Mouse (Mus musculus): ENCODE measurements around the gene Hivep3. TPM values are rescaled to one million over a fixed set of nuclear protein-coding genes. Genes with fewer than 3 reads are reported as not detected.
A peak's percentile ranks its signal among the peaks of the same experiment; 100 is the strongest.

Gene Hivep3
- polyA plus RNA-seq, 1 experiment from 2014 or later, result 21.0 TPM

DNA sequence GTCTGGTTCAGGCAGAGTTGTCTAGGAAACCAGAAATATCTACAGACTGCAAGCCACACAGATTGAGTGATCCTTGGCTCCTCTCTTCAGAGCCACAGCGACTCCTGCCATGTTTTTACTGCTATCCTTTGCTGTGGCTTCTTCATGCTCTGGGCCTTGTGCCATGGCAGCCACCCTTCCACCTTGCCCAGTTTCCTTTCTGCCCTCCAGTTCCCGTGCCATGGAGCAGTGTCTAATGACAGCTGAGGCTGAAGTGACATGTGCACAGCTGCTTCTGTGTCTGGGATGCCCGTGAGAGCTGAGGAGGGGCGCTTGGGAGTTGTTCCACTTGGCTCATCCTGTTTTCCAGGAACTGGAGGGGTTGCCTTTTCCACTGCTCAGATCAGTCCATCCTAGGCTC, 127.4 kb downstream of the Hivep3 start:
- H3K4me1 ChIP-seq, result peaks cover 17% of the 10 kb centered on the region
- no peaks in the 10 kb centered on the region for H3K27me3 ChIP-seq (replicated peaks)
- no peak overlapping the region for H3K4me2 ChIP-seq
- no peak overlapping the region for H3K27ac ChIP-seq (replicated peaks)
- H3K4me3 ChIP-seq (replicated peaks), result no peak overlapping the region
- ATAC-seq (ENCODE audit: low FRiP score), result no peak
- no peak overlapping the region for H3K9ac ChIP-seq (replicated peaks)
- H3K36me3 ChIP-seq, result no peaks in the 10 kb centered on the region
- 58% methylated on average over 4 of the region's 4 CpGs for WGBS
- no peaks in the 10 kb centered on the region for H3K9me3 ChIP-seq (replicated peaks)

GRCm38 (mm10) chr4:119865827-119866455, 132.4 kb downstream of the Hivep3 start:
- H3K27ac ChIP-seq (replicated peaks), result no peak overlapping the region

GRCm38 (mm10) chr4:119867132-119867531, 133.5 kb downstream of the Hivep3 start:
- Histone ChIP-seq H3K9me3 (replicated peaks) (no peaks in the 10 kb centered on the region), H3K27me3 (replicated peaks) (no peaks in the 10 kb centered on the region), H3K27ac (replicated peaks) (no peak overlapping the region), H3K4me3 (replicated peaks) (no peak overlapping the region), H3K36me3 (no peaks in the 10 kb centered on the region), H3K4me2 (no peak overlapping the region), H3K4me1 (peaks cover 10% of the 10 kb centered on the region), H3K9ac (replicated peaks) (no peak overlapping the region)
- 93% methylated on average over 3 of the region's 3 CpGs for WGBS
- ATAC-seq (ENCODE audit: low FRiP score), result no peak

More at GRCm38 (mm10) chr4:119865827-119866455, 132.4 kb downstream of the Hivep3 start:
- Histone ChIP-seq H3K9me3 (replicated peaks) (no peaks in the 10 kb centered on the region), H3K4me1 (peaks cover 22% of the 10 kb centered on the region), H3K4me2 (no peak overlapping the region), H3K36me3 (no peaks in the 10 kb centered on the region), H3K9ac (replicated peaks) (no peak overlapping the region), H3K4me3 (replicated peaks) (no peak overlapping the region), H3K27me3 (replicated peaks) (no peaks in the 10 kb centered on the region)
- 64% methylated on average over 3 of the region's 3 CpGs for WGBS
- ATAC-seq (ENCODE audit: low FRiP score), result no peak

DNA sequence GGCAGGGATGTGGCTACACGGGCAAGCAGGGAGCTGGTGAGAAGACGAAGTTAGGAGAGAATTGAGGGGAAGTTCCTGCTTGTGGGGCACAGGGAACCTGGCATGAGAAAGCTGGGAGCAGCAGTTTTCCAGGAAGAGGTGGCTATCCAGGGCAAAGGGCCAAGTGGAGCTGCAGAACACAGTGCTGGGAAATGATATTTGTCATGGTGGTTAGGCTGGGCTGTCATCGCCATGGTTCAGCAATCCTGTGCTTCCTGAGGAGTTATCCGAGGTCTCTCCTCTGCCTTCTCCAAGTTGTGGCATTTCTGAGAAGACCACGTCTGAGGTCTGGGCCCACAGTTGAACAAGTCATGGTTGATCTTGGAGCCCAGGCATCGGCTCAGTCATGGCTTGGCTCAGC, 136.8 kb downstream of the Hivep3 start:
- H3K36me3 ChIP-seq, result peaks cover 3% of the 10 kb centered on the region; the same call in 1 of the 2 replicates
- peaks cover 10% of the 10 kb centered on the region for H3K4me1 ChIP-seq
- no peaks in the 10 kb centered on the region for H3K27me3 ChIP-seq (replicated peaks)
- H3K4me2 ChIP-seq, result no peak overlapping the region
- no peak overlapping the region for H3K27ac ChIP-seq (replicated peaks)
- 87% methylated on average over 6 of the region's 6 CpGs for WGBS
- no peak overlapping the region for H3K4me3 ChIP-seq (replicated peaks)
- no peaks in the 10 kb centered on the region for H3K9me3 ChIP-seq (replicated peaks)
- ATAC-seq (ENCODE audit: low FRiP score), result no peak
- no peak overlapping the region for H3K9ac ChIP-seq (replicated peaks)

DNA sequence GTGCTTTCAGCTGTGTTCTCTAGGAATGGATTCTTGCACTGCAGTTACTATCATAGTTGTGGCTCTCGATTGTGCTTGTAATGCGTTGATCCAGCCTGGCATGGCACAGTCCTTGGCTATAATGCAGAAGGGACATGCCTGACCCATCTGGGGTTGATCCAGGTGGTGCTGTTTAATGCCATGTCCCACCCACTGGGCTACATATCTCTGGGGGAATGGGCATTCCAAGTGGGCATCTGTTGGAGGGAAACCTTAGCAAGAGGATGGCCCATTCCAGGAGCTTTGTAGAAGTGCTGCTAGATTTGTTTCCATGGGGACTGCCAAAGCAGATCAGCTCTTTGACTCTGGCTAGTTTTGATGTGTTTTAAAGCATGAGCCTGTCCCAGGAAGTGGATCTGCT, 137.9 kb downstream of the Hivep3 start:
- H3K36me3 ChIP-seq, result peaks cover 3% of the 10 kb centered on the region; the same call in 1 of the 2 replicates
- no peak overlapping the region for H3K4me2 ChIP-seq
- no peaks in the 10 kb centered on the region for H3K27me3 ChIP-seq (replicated peaks)
- ATAC-seq (ENCODE audit: low FRiP score), result no peak
- no peak overlapping the region for H3K9ac ChIP-seq (replicated peaks)
- peaks cover 4% of the 10 kb centered on the region; the same call in 1 of the 2 replicates for H3K4me1 ChIP-seq
- no peaks in the 10 kb centered on the region for H3K9me3 ChIP-seq (replicated peaks)
- H3K27ac ChIP-seq (replicated peaks), result no peak overlapping the region
- 89% methylated on average over 2 of the region's 2 CpGs for WGBS
- no peak overlapping the region for H3K4me3 ChIP-seq (replicated peaks)

DNA sequence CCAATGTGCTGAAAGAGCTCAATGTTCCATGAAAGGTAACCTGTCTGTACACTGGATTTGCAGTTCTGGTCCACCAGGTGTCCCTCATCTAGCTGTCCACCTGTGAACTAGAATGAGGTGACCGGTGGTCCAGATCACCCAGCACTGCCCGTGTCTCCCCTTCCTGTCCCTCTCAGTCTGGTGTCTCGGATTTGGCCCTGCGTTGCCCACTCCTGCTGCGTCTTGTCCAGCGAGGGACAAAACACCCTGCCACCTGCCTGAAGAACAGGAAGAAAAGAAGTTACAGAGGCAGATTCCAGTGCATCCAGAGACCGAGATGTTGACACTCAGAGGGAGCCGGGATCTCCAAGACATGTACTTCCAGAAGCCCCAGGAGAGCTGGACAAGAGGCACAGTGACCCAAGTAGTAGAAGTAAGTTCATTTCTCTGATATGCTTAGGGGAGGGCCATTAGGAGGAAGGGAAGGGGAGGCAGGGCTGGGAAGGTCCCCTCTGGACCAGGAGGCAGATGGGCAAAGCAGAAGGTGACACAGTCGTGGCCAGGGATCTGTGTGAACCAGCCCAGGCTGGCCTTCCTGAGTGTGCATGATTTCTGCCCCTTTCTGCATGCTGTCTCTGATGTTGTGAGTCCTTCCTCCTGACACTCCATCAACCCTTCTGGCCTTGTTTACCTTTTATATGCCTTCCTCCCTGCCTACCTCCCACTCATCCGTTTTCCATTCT, 138.4 kb downstream of the Hivep3 start:
- ATAC-seq (ENCODE audit: low FRiP score), result no peak
- Histone ChIP-seq H3K27me3 (replicated peaks) (no peaks in the 10 kb centered on the region), H3K4me2 (no peak overlapping the region), H3K9ac (replicated peaks) (no peak overlapping the region), H3K4me1 (no peaks in the 10 kb centered on the region), H3K9me3 (replicated peaks) (no peaks in the 10 kb centered on the region), H3K4me3 (replicated peaks) (no peak overlapping the region), H3K36me3 (peaks cover 3% of the 10 kb centered on the region; the same call in 1 of the 2 replicates), H3K27ac (replicated peaks) (no peak overlapping the region)
- WGBS, result 93% methylated on average over 10 of the region's 10 CpGs

GRCm38 (mm10) chr4:119873935-119874334, 140.4 kb downstream of the Hivep3 start:
- Histone ChIP-seq H3K9ac (replicated peaks) (no peak overlapping the region), H3K27me3 (replicated peaks) (no peaks in the 10 kb centered on the region), H3K4me3 (replicated peaks) (no peak overlapping the region), H3K9me3 (replicated peaks) (no peaks in the 10 kb centered on the region), H3K27ac (replicated peaks) (no peak overlapping the region), H3K36me3 (peaks cover 3% of the 10 kb centered on the region; the same call in 1 of the 2 replicates), H3K4me1 (0 out of 2 replicates have a peak, but pooled peaks cover 3% of the 10 kb centered on the region), H3K4me2 (no peak overlapping the region)
- 66% methylated on average over 6 of the region's 6 CpGs for WGBS
- no peak for ATAC-seq (ENCODE audit: low FRiP score)

DNA sequence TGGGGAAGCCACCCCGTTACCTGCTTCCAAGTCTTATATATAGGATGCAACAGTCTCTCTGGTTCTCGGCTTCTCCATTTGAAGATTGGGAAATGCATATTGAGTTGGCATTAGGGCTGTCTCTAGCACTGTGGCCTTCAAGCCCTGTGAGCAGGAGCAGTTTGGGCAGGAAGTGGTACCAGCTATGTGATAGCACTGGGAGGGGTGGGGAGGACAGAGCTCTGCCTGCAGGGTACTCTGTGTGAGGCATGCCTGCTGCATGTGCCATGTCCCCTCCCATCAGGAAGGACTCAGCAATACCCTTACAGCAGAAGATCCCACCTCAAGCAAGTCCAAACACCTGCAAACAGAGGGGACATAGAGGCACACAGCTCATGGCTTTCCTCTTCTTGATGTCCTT, 142.0 kb downstream of the Hivep3 start:
- 93% methylated on average over 2 of the region's 2 CpGs for WGBS
- peaks cover 3% of the 10 kb centered on the region; the same call in 1 of the 2 replicates for H3K36me3 ChIP-seq
- H3K4me3 ChIP-seq (replicated peaks), result no peak overlapping the region
- no peak for ATAC-seq (ENCODE audit: low FRiP score)
- H3K27ac ChIP-seq (replicated peaks), result no peak overlapping the region
- H3K9me3 ChIP-seq (replicated peaks), result no peaks in the 10 kb centered on the region
- peaks cover 18% of the 10 kb centered on the region for H3K4me1 ChIP-seq
- no peak overlapping the region for H3K9ac ChIP-seq (replicated peaks)
- H3K27me3 ChIP-seq (replicated peaks), result no peaks in the 10 kb centered on the region
- H3K4me2 ChIP-seq, result no peak overlapping the region

GRCm38 (mm10) chr4:119876535-119877160, 143.1 kb downstream of the Hivep3 start:
- ATAC-seq (ENCODE audit: low FRiP score), result no peak

DNA sequence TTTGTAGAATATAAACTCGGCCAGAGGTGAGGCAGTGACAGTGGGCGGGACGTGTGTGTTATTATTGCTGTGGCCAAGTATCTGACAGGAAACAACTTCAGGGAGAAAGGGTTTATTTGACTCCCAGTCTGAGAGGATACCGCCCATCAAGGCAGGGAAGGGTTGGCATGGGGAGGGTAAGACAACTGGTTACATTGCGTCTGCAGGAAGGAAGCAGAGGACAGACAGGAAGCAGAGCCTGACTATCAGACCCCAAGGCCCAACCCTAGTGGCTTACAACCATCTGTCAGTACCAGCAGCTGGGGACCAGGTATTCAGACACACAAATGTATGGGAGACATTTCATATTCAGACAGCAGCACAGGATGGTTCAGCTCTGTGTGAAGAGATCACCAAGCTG, 144.6 kb downstream of the Hivep3 start:
- WGBS, result 87% methylated on average over 5 of the region's 5 CpGs
- H3K4me1 ChIP-seq, result peaks cover 18% of the 10 kb centered on the region
- H3K9ac ChIP-seq (replicated peaks), result no peak overlapping the region
- H3K4me3 ChIP-seq (replicated peaks), result no peak overlapping the region
- ATAC-seq (ENCODE audit: low FRiP score), result no peak
- H3K9me3 ChIP-seq (replicated peaks), result no peaks in the 10 kb centered on the region
- H3K27me3 ChIP-seq (replicated peaks), result no peaks in the 10 kb centered on the region
- H3K27ac ChIP-seq (replicated peaks), result no peak overlapping the region
- H3K36me3 ChIP-seq, result no peaks in the 10 kb centered on the region
- no peak overlapping the region for H3K4me2 ChIP-seq

More at GRCm38 (mm10) chr4:119876535-119877160, 143.1 kb downstream of the Hivep3 start:
- H3K4me1 ChIP-seq, result peaks cover 18% of the 10 kb centered on the region
- no peaks in the 10 kb centered on the region for H3K9me3 ChIP-seq (replicated peaks)
- H3K4me3 ChIP-seq (replicated peaks), result no peak overlapping the region
- WGBS, result 70% methylated on average over 8 of the region's 8 CpGs
- no peak overlapping the region for H3K27ac ChIP-seq (replicated peaks)
- no peak overlapping the region for H3K9ac ChIP-seq (replicated peaks)
- H3K27me3 ChIP-seq (replicated peaks), result no peaks in the 10 kb centered on the region
- H3K4me2 ChIP-seq, result no peak overlapping the region
- peaks cover 3% of the 10 kb centered on the region; the same call in 1 of the 2 replicates for H3K36me3 ChIP-seq

GRCm38 (mm10) chr4:119879671-119880070, 146.1 kb downstream of the Hivep3 start:
- 40% methylated on average over 5 of the region's 5 CpGs for WGBS
- Histone ChIP-seq H3K9ac (replicated peaks) (no peak overlapping the region), H3K27me3 (replicated peaks) (no peaks in the 10 kb centered on the region), H3K27ac (replicated peaks) (0 out of 2 replicates have a peak overlapping the region, but pooled peaks have one; percentile 13), H3K4me3 (replicated peaks) (no peak overlapping the region), H3K36me3 (no peaks in the 10 kb centered on the region), H3K4me2 (no peak overlapping the region), H3K9me3 (replicated peaks) (no peaks in the 10 kb centered on the region), H3K4me1 (peaks cover 18% of the 10 kb centered on the region)
- ATAC-seq (ENCODE audit: low FRiP score), result no peak
